Mouse (Mus musculus) mature B cell (primary cell): ENCODE measurements around the gene Rhot2.
"Not testable (repeated sequence)": the region's sequence is repeated elsewhere in the genome, so short reads cannot be mapped to it uniquely, and the experiment has no call there.

Experiments
- in situ Hi-C: fragments of 300-500 bp; cut with MboI; formaldehyde crosslinking; loops from 2 replicates; pipeline ENCODE4 v1.14.3; 2019

Gene Rhot2

GRCm38 (mm10) chr17:25874721-25875170, 30.1 kb upstream of the Rhot2 start, which contains the start of gene Mettl26:
Gene Mettl26, plus strand, starts transcription at chr17:25875074.
- in situ Hi-C loops: no loop called here

GRCm38 (mm10) chr17:25874148-25874720, 29.6 kb upstream of the Rhot2 start:
- in situ Hi-C loops: no loop called here

GRCm38 (mm10) chr17:25873405-25874147, 28.9 kb upstream of the Rhot2 start:
- in situ Hi-C loops: no loop called here

- in situ Hi-C loops: no loop called here
These were observed 28.0 kb upstream of the Rhot2 start for GRCm38 (mm10) chr17:25872676-25873075.

- in situ Hi-C loops: not testable (repeated sequence)
These were observed 26.9 kb upstream of the Rhot2 start for GRCm38 (mm10) chr17:25871566-25871965.

GRCm38 (mm10) chr17:25869954-25870353, 25.3 kb upstream of the Rhot2 start:
- in situ Hi-C loops: no loop called here

DNA sequence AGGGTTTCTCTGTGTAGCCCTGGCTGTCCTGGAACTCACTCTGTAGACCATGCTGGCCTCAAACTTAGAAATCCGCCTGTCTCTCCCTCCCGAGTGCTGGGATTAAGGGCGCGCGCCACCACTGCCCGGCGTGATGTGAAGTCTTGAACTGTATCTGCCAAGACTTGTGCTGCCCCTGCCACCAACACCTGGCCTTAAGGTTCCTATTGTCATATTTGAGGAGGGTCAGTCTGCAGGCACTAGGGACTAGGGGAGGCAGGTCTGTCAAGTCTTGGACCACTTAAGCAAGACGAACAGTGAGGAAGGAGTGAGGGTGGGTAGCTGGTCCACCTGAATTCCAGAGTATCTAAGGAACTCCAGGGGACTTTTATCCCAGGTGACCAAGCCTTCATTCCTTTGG, 24.8 kb upstream of the Rhot2 start:
- in situ Hi-C loops: no loop called here

- in situ Hi-C loops: no loop called here
These were observed 24.0 kb upstream of the Rhot2 start, which contains the start of gene Mcrip2 for GRCm38 (mm10) chr17:25868601-25869191. Gene Mcrip2, minus strand, starts transcription at chr17:25868764.

GRCm38 (mm10) chr17:25867836-25868600, 23.4 kb upstream of the Rhot2 start:
- in situ Hi-C loops: no loop called here

DNA sequence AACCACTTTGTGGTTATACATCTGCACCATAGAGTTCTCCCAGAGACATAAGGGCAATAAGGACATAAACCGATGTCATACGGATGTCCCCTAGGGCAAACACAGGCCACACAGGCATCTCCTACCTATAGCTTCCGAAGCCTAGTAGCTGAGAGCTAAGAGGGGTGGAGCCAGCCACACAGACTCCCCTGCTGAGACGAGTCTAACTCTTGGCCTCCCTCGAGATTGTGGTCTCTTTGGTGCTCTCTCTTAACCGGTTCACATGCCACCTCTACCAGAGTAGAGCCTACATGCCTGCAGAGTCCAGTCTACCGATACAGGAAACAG, 22.8 kb upstream of the Rhot2 start:
- in situ Hi-C loops: no loop called here

- in situ Hi-C loops: no loop called here
These were observed 21.5 kb upstream of the Rhot2 start for GRCm38 (mm10) chr17:25866172-25866571.

- in situ Hi-C loops: no loop called here
These were observed 20.6 kb upstream of the Rhot2 start for GRCm38 (mm10) chr17:25865288-25865687.

- in situ Hi-C loops: no loop called here
These were observed 19.7 kb upstream of the Rhot2 start for GRCm38 (mm10) chr17:25864311-25864710.

DNA sequence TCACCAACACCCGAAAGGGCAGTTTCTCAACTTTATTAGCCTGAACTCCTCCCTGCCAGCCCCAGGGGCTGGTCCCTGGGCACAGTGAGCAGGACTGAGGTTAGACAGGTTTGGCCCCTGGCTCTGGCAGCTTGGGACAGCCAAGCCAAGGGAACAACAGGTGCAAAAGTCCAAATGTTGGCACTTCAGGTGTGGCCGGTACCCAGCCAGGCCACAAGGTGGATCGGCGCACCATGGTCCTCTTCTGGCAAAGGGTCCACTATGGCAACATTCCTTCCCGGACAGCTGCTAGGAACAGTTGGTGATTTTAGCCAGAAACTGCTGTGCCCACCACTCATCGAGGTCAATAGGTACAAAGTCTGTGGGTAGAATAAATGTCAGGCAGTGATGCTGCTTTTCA, 19.0 kb upstream of the Rhot2 start:
- in situ Hi-C loops: no loop called here

DNA sequence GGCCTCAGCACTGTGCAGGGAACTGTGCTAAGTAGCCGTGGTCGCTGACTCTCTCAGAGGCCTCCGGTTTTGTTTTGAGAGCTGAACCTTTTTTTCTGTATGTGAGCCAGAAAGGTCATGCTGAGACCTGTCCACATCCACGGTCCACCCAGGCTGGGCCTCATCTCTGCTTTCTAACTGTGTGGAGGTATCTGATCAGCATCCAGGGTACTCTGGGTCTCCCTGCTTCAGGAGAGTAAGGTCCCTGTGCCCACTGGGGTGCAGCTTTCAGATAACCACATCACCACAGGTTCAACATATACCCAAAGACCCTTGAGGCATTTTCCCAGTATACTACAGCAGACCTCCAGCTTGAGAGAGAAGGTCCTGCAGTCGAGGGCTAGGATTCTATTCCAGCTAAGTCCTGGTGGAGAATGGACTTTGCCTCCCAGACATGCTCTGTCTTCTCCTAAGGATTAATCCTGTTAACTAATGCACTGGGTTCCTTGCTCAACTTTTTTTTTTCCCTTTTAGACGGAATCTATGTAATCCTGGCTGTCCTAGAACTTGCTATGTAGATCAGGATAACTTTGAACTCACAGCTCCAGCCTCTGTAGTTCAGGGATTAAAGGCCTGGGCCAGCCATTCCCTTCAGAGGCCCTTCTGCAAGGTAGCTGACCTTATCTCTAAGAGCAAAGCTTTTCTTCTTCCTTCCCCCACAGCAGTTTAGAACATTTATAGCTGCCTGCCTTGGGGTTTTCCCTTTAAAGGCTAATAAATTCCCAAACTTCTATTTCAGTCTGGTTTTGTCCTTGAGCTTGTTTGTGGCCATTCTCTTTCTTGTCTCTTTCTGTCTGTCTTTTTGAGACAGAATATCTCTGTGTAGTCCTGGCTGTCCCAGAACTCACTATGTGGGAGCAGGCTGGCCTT, 17.3 kb upstream of the Rhot2 start:
- in situ Hi-C loops: no loop called here

DNA sequence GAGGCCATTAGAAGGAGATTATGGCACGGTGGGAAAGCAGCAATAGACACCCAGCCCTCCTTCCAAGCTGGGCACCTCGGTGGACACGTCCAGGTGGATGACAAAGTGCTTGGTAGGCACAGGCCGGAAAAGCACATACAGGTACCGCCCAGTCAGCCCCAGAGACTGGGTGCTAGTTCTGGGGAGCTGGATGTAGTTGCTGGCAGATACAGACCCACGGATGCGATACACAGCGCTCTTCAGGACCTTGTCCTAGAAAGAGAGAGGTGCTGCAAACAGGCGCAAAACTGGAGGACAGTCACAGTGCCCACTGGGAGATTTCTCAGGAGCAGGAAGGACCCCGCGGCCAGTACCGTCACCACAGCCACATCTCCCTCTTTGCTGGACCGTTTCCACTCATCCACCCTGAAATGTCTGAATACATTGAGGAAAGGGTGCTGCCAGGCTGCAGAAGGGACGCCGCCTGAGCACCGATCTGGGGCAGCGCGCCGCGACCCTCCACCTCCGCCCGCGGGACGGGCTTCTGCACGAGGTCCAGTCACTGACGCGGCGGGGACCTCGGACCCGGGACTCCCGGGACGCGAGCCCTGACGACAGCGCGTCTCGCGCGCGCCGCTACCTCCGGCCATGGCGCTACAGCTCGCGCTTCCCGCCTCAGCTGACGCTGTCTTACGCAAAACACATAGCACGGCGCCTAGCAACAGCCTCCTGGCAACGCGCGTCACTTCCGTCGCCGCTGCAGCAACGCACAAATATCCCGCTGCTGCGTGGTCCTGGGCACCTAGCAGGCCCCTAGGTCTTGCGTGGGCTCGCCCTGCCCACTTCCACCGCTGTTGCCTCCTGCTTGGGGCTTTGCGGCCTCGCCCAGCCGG, 16.4 kb upstream of the Rhot2 start, which contains the start of gene Wdr90:
Wdr90 (minus strand) TSS at position 670 of the 872 bp plus-strand sequence.
- in situ Hi-C loops: no loop called here

DNA sequence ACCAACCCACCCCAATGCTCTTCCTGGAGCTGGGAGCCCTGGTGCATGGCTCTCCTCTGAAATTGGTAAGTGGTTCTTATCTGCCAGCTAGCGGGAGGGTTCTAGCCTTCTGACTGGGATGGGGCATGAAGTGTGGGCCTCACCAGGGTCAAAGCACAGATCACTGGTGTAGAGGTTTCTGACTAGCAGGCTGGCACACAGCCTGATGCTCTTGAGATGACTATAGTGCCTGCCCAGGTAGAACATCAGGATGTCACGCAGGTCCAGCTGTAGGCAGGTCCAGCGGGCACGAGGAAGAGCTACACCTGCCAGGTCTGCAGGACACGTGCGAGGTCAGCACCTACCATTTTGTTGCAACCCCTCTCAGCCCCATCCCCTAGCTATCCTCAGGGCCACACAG, 15.6 kb upstream of the Rhot2 start:
- in situ Hi-C loops: no loop called here

GRCm38 (mm10) chr17:25843636-25844395, 835 bp downstream of the Rhot2 start:
- in situ Hi-C loops: no loop called here

DNA sequence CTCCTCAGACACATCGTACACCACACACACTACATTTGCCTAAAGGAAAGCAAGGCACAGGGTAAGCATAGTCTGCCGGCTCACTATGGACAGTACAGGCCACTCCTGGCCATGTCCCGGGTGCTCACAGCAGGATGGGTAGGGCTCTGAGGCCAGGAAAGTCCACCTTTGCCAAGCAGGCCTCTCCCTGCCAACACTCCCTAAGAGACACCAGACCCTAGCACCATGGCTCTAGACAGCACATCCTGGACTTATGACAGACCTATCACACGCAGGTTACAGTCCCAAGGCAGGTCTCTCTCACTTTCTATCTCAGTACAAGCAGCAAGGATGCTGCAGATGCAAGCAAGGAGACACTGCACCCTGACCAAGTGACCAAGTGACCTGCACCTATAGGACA, 1.5 kb downstream of the Rhot2 start:
- in situ Hi-C loops: no loop called here

GRCm38 (mm10) chr17:25842509-25842908, 2.1 kb downstream of the Rhot2 start:
- in situ Hi-C loops: no loop called here
